ENCODE assay signal across 24 mouse cellular contexts in genomic region chr7:86688030-86688429, GRCm38 (mm10). TPM values are rescaled to one million over a fixed set of nuclear protein-coding genes. Genes with fewer than 3 reads are reported as not detected.
"Had no signal": no experiment of that assay in that cellular context is flagged by ENCODE, and none has a peak within 500 bp of the region (broad histone marks: within the 10 kb centered on the region; RNA-seq: fewer than 3 reads in every experiment).

Gene Olfr292, plus strand, starts transcription at chr7:86688330.

- H3K4me1 ChIP-seq: neural tube, embryonic 13.5 days; neural tube, embryonic 15.5 days; stomach, embryonic 15.5 days had no signal

- H3K9me3 ChIP-seq: neural tube, embryonic 13.5 days; neural tube, embryonic 15.5 days; stomach, embryonic 15.5 days had no signal

- DNase-seq: retina, postnatal 1 day; right cerebral cortex, adult 18-20 months; right cerebral cortex, postnatal 14 days; right cerebral cortex, postnatal 25 days; right cerebral cortex, postnatal 4 days; spleen, adult 18-20 months; thymus, adult 18-20 months; thymus, adult 2 months; thymus, postnatal 14 days; thymus, postnatal 25 days; thymus, postnatal 36 days; thymus, postnatal 4 days had no signal

- H3K4me3 ChIP-seq: neural tube, embryonic 13.5 days; neural tube, embryonic 15.5 days; stomach, embryonic 15.5 days had no signal

- H3K36me3 ChIP-seq: neural tube, embryonic 13.5 days; neural tube, embryonic 15.5 days; stomach, embryonic 15.5 days had no signal

- H3K27ac ChIP-seq: neural tube, embryonic 13.5 days; neural tube, embryonic 15.5 days; stomach, embryonic 15.5 days; stomach, postnatal 0 days had no signal

- H3K9ac ChIP-seq: neural tube, embryonic 13.5 days; neural tube, embryonic 15.5 days; stomach, embryonic 15.5 days had no signal

- H3K27me3 ChIP-seq: neural tube, embryonic 13.5 days; neural tube, embryonic 15.5 days; stomach, embryonic 15.5 days had no signal

- H3K4me2 ChIP-seq: neural tube, embryonic 13.5 days; neural tube, embryonic 15.5 days; stomach, embryonic 15.5 days had no signal

RNA-seq across cellular contexts. Expression of gene Olfr292, which starts in this region (rescaled TPM):
- polyA plus RNA-seq: neural tube, embryonic 13.5 days; neural tube, embryonic 14.5 days; neural tube, embryonic 15.5 days; small intestine, adult 2 months; spleen, adult 2 months; stomach, embryonic 14.5 days; stomach, embryonic 15.5 days; stomach, embryonic 16.5 days; stomach, postnatal 0 days; testis, adult 2 months; thymus, adult 2 months; thymus, postnatal 0 days; urinary bladder, adult 2 months had no signal
